Mouse (Mus musculus) CH12.LX (cell line): ENCODE data around the gene Gucy2c. TPM values are rescaled to one million over a fixed set of nuclear protein-coding genes. Genes with fewer than 3 reads are reported as not detected.

Source experiments
- DNase-seq: peaks from one replicate; pipeline ENCODE4 v3.0.0-alpha.2; 2013; ENCODE audit errors: extremely low read depth
- H3K27ac ChIP-seq: 2 replicates; pipeline ENCODE4 v1.5.1; 2012; ENCODE audit warnings: low read depth, mild to moderate bottlenecking, control low read depth, moderate library complexity; ENCODE audit not compliant: insufficient read depth
- H3K27me3 ChIP-seq: replicated peaks from 2 replicates; pipeline ENCODE3; 2012; ENCODE audit warnings: inconsistent platforms
- H3K36me3 ChIP-seq, 2 experiments: replicated peaks in 1 of 2; 2 replicates each; pipeline versions ENCODE3 to v1.6.1; 2012; ENCODE audit warnings: inconsistent platforms in 1 of 2, low read length in 1 of 2, mild to moderate bottlenecking in 1 of 2, mixed read lengths in 1 of 2, moderate library complexity in 1 of 2; ENCODE audit not compliant: control insufficient read depth in 1 of 2, insufficient read depth in 1 of 2
- H3K4me1 ChIP-seq, 2 experiments: 2 replicates each; pipeline ENCODE4 v1.6.1; 2012; ENCODE audit warnings: inconsistent platforms in 1 of 2, moderate library complexity in 1 of 2; ENCODE audit not compliant: insufficient read depth in 2 of 2, control insufficient read depth in 1 of 2
- H3K4me2 ChIP-seq: 2 replicates; pipeline ENCODE4 v1.6.1; 2012; ENCODE audit warnings: low read depth, mild to moderate bottlenecking, control low read depth; ENCODE audit not compliant: poor library complexity, insufficient read depth, severe bottlenecking
- H3K4me3 ChIP-seq, 3 experiments: fragments of 150-350 bp in 1 of 3; sonication (generic) in 1 of 3; replicated peaks in 1 of 3; 2 replicates each; pipeline versions ENCODE3 to v1.5.1; 2011 to 2012; ENCODE audit warnings: low read depth in 2 of 3, low read length in 2 of 3, mild to moderate bottlenecking in 2 of 3, moderate library complexity in 2 of 3, control low read depth in 1 of 3, improper control_type of control experiment in 1 of 3, inconsistent platforms in 1 of 3, mixed read lengths in 1 of 3; ENCODE audit not compliant: poor library complexity in 1 of 3
- H3K79me2 ChIP-seq: replicated peaks from 2 replicates; pipeline ENCODE4 v1.6.1; 2012; ENCODE audit warnings: mild to moderate bottlenecking, moderate library complexity; ENCODE audit not compliant: control insufficient read depth, poor library complexity, insufficient read depth, severe bottlenecking; ENCODE audit errors: extremely low read depth
- H3K9ac ChIP-seq: 2 replicates; pipeline ENCODE4 v1.6.1; 2012; ENCODE audit warnings: low read depth, mild to moderate bottlenecking, control low read depth, moderate library complexity; ENCODE audit not compliant: insufficient read depth
- H3K9me3 ChIP-seq: replicated peaks from 2 replicates; pipeline ENCODE3; 2012; ENCODE audit warnings: low read length, inconsistent platforms, mixed read lengths
- BHLHE40 ChIP-seq: IDR thresholded peaks from 2 replicates; pipeline ENCODE4 v1.6.1; 2011; ENCODE audit warnings: mild to moderate bottlenecking, low read depth, low read length, improper control_type of control experiment
- CTCF ChIP-seq, 2 experiments: IDR thresholded peaks in 1 of 2; conservative IDR thresholded peaks in 1 of 2; 2 replicates each; pipeline ENCODE4 v1.5.1; 2011 to 2012; ENCODE audit warnings: low read depth in 2 of 2, low read length in 2 of 2, improper control_type of control experiment in 1 of 2, inconsistent platforms in 1 of 2, mild to moderate bottlenecking in 1 of 2, moderate library complexity in 1 of 2
- IRF4 ChIP-seq: IDR thresholded peaks from 2 replicates; pipeline ENCODE4 v1.6.1; 2014; ENCODE audit warnings: low read depth, mild to moderate bottlenecking, inconsistent platforms, low read length, improper control_type of control experiment
- MAFK ChIP-seq: IDR thresholded peaks from 2 replicates; pipeline ENCODE4 v1.6.1; 2011; ENCODE audit warnings: low read length, improper control_type of control experiment; ENCODE audit not compliant: insufficient replicate concordance
- MAX ChIP-seq: IDR thresholded peaks from 2 replicates; pipeline ENCODE4 v1.6.1; 2011; ENCODE audit warnings: low read length, improper control_type of control experiment
- MYC ChIP-seq: IDR thresholded peaks from 2 replicates; pipeline ENCODE4 v1.6.1; 2011; ENCODE audit warnings: low read depth, mild to moderate bottlenecking, improper control_type of control experiment, low read length
- NRF1 ChIP-seq: IDR thresholded peaks from 2 replicates; pipeline ENCODE4 v1.6.1; 2014; ENCODE audit warnings: low read depth, mild to moderate bottlenecking, inconsistent platforms, low read length, improper control_type of control experiment, moderate library complexity
- PAX5 ChIP-seq: IDR thresholded peaks from 2 replicates; pipeline ENCODE4 v1.6.1; 2012; ENCODE audit warnings: low read length, inconsistent platforms, mixed read lengths
- POLR2A ChIP-seq: IDR thresholded peaks from 2 replicates; pipeline ENCODE4 v1.6.1; 2011; ENCODE audit warnings: low read depth, mild to moderate bottlenecking, improper control_type of control experiment, low read length
- POLR2AphosphoS2 ChIP-seq: IDR thresholded peaks from 2 replicates; pipeline ENCODE4 v1.6.1; 2011; ENCODE audit warnings: low read depth, low read length, improper control_type of control experiment
- TCF12 ChIP-seq: IDR thresholded peaks from 2 replicates; pipeline ENCODE4 v1.6.1; 2014; ENCODE audit warnings: low read depth, mild to moderate bottlenecking, inconsistent platforms, low read length, improper control_type of control experiment
- UBTF ChIP-seq: IDR thresholded peaks from 2 replicates; pipeline ENCODE4 v1.6.1; 2012; ENCODE audit warnings: low read depth, mild to moderate bottlenecking, inconsistent platforms, low read length, improper control_type of control experiment, moderate library complexity
- USF2 ChIP-seq: conservative IDR thresholded peaks from 2 replicates; pipeline ENCODE4 v1.6.1; 2011; ENCODE audit warnings: low read depth, low read length, improper control_type of control experiment
- ZC3H11A ChIP-seq: IDR thresholded peaks from 2 replicates; pipeline ENCODE4 v1.6.1; 2012; ENCODE audit warnings: low read depth, mild to moderate bottlenecking, inconsistent platforms, low read length, improper control_type of control experiment
- ZKSCAN1 ChIP-seq: IDR thresholded peaks from 2 replicates; pipeline ENCODE4 v1.6.1; 2012; ENCODE audit warnings: low read depth, inconsistent platforms, low read length, improper control_type of control experiment, borderline replicate concordance
- ZMIZ1 ChIP-seq: IDR thresholded peaks from 2 replicates; pipeline ENCODE4 v1.6.1; 2012; ENCODE audit warnings: low read depth, mild to moderate bottlenecking, inconsistent platforms, low read length, improper control_type of control experiment
- dilution Hi-C: fragments of 300-500 bp; cut with MboI; formaldehyde crosslinking; loops from 2 replicates; pipeline ENCODE4 v1.14.3; 2020; ENCODE audit warnings: low sequenced_read_pairs; ENCODE audit not compliant: extremely low pct_unique_long_range_greater_than_20kb, extremely low pct_ligation_motif_present
- in situ Hi-C: fragments of 300-500 bp; cut with MboI; formaldehyde crosslinking; loops from 3 replicates; pipeline ENCODE4 v1.14.3; 2019; ENCODE audit warnings: low sequenced_read_pairs, low pct_ligation_motif_present, low pct_unique_long_range_greater_than_20kb, mixed read lengths
- polyA plus RNA-seq: library from polyadenylated mRNA; unstranded; fragments of >175 nt; gene quantifications from 2 replicates; pipeline ENCODE4 v1.2.1, GENCODE M21; 2012; ENCODE audit warnings: low read depth; ENCODE audit not compliant: insufficient read length
- total RNA-seq, 2 experiments: library from RNA; depleted of rRNA; stranded (reverse); fragments of 300-350 nt in 1 of 2; fragments of >200 nt in 1 of 2; gene quantifications; 2 replicates each; pipeline ENCODE4 v1.2.3; 2012 to 2014

The Gucy2c gene
- total and polyA plus RNA-seq, 3 experiments, result 0.08 to 0.13 (median 0.10) TPM

DNA sequence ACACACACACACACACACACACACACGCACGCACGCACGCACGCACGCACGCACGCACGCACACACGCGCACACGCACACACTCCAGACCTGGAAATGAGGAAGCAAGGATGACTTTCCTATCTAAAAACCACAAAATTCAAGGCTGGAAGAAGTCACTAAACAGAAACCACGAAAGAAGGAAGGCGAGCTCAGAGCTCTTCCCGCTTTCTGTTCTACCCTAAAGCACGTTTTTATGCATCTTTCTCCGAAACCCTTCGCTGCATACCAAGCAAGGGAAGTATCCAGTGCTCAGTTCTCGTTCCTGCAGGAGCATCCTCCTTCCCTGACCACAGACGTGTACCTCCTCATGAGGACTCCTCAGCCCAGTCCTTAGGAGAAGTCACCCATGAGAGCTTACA lies 127.1 kb downstream of the Gucy2c start:
- H3K36me3 ChIP-seq, result no peaks in the 10 kb centered on the region
- no peak overlapping the region for H3K4me3 ChIP-seq
- H3K79me2 ChIP-seq, result no peaks in the 10 kb centered on the region
- DNase-seq, result no peak
- H3K27me3 ChIP-seq, result no peaks in the 10 kb centered on the region
- dilution Hi-C loops, result no loop called here
- no peaks in the 10 kb centered on the region for H3K9me3 ChIP-seq
- H3K4me2 ChIP-seq, result no peak overlapping the region
- TF ChIP-seq TCF12 (no peak), IRF4 (no peak), ZMIZ1 (no peak), POLR2AphosphoS2 (no peak), PAX5 (no peak), ZKSCAN1 (no peak), MAFK (no peak), MYC (no peak), MAX (no peak)
- H3K9ac ChIP-seq, result no peak overlapping the region
- in situ Hi-C loops, result no loop called here
- peaks cover 0 to 22% of the 10 kb centered on the region in 2 experiments; a peak in 2 of 4 replicates for H3K4me1 ChIP-seq
- no peak overlapping the region for H3K27ac ChIP-seq

DNA sequence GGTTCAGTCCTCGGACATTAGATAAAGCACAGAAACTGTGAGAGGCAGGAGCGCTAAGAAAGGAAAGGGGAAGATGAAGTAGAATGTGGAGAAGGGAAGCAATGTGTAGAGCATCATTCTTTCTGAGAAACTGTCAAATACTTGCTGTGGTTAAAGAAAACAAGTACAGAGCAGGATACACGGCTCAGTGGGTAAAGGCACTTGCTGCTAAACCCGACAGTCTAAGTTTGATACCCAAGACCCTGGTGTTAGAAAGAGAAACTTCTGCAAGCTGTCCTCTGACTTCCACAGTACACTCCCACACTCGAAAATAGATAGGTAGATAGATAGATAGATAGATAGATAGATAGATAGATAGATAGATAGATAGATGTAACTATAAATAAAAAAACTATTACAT lies 128.2 kb downstream of the Gucy2c start:
- peak; percentile 12 for DNase-seq
- Histone ChIP-seq H3K79me2 (no peaks in the 10 kb centered on the region), H3K4me3 (no peak overlapping the region), H3K4me1 (peaks cover 0 to 18% of the 10 kb centered on the region in 2 experiments; a peak in 2 of 4 replicates), H3K4me2 (no peak overlapping the region), H3K9ac (no peak overlapping the region), H3K36me3 (no peaks in the 10 kb centered on the region), H3K27me3 (no peaks in the 10 kb centered on the region), H3K27ac (no peak overlapping the region), H3K9me3 (no peaks in the 10 kb centered on the region)
- in situ Hi-C loops, result no loop called here
- no peak for TF ChIP-seq TCF12
- no peak for TF ChIP-seq ZC3H11A
- dilution Hi-C loops, result no loop called here

DNA sequence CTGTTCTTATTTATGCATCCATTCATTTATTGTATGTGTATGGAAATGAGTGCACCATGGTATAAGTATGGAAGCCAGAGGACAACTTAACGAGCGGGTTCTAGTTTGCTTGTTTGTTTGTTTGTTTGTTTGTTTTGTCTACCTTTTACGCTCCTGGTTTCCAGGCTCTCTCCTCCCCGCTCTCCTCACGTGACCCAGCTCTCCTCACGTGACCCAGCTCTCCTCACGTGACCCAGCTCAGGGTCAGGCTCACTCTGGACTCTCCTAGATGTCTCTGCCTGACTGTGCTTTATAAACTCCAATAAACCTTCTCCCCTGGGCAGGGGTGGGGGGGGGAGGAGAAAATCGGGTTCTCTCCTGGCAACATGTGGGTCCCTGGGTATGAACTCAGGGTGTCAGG lies 130.9 kb downstream of the Gucy2c start:
- Histone ChIP-seq H3K27me3 (no peaks in the 10 kb centered on the region), H3K9me3 (no peaks in the 10 kb centered on the region), H3K4me3 (no peak overlapping the region), H3K4me2 (no peak overlapping the region), H3K4me1 (peaks cover 0 to 13% of the 10 kb centered on the region in 2 experiments; a peak in 2 of 4 replicates), H3K9ac (no peak overlapping the region), H3K79me2 (no peaks in the 10 kb centered on the region), H3K27ac (no peak overlapping the region), H3K36me3 (no peaks in the 10 kb centered on the region)
- dilution Hi-C loops (no loop called here), in situ Hi-C loops (no loop called here)
- DNase-seq, result no peak
- TF ChIP-seq UBTF (no peak), POLR2A (no peak), CTCF (conservative IDR thresholded peaks at IDR 0.05 in 1 of 2, IDR thresholded peaks at IDR 0.05 in 1 of 2; ENCODE audit: low read depth in 2 of 2, low read length in 2 of 2) (no peak), POLR2AphosphoS2 (no peak), BHLHE40 (peak; percentile 70), NRF1 (no peak), USF2 (no peak)
